Mouse (Mus musculus): ENCODE measurements around the gene Clybl. TPM values are rescaled to one million over a fixed set of nuclear protein-coding genes. Genes with fewer than 3 reads are reported as not detected.

Gene Clybl
- polyA plus RNA-seq, 1 experiment = 66.7 TPM

GRCm38 (mm10) chr14:122222934-122223374 is 41.5 kb downstream of the Clybl start:
- Histone ChIP-seq H3K4me3 (ENCODE audit: insufficient read depth, low read depth, low read length) (no peak overlapping the region), H3K36me3 (ENCODE audit: control insufficient read depth, insufficient read depth, low read length) (no peaks in the 10 kb centered on the region), H3K4me1 (ENCODE audit: control insufficient read depth, insufficient read depth, low read length) (no peaks in the 10 kb centered on the region), H3K27me3 (replicated peaks; ENCODE audit: control insufficient read depth, insufficient read depth, low read length) (no peaks in the 10 kb centered on the region), H3K27ac (ENCODE audit: insufficient read depth, low read depth, low read length) (no peak overlapping the region)
- TF ChIP-seq CTCF (conservative IDR thresholded peaks at IDR 0.05; ENCODE audit: insufficient read depth, insufficient read length, low read depth, low read length) (no peak), POLR2A (IDR thresholded peaks at IDR 0.05; ENCODE audit: low read depth, low read length) (no peak)
- DNase-seq = no peak
- 76% methylated on average over 10 of the region's 10 CpGs for WGBS

GRCm38 (mm10) chr14:122223461-122224102 is 42.1 kb downstream of the Clybl start:
- Histone ChIP-seq H3K4me3 (ENCODE audit: insufficient read depth, low read depth, low read length) (peak overlapping the region; percentile 48; the same call in 1 of the 2 replicates), H3K27ac (ENCODE audit: insufficient read depth, low read depth, low read length) (no peak overlapping the region), H3K4me1 (ENCODE audit: control insufficient read depth, insufficient read depth, low read length) (no peaks in the 10 kb centered on the region), H3K27me3 (replicated peaks; ENCODE audit: control insufficient read depth, insufficient read depth, low read length) (no peaks in the 10 kb centered on the region), H3K36me3 (ENCODE audit: control insufficient read depth, insufficient read depth, low read length) (no peaks in the 10 kb centered on the region)
- TF ChIP-seq CTCF (conservative IDR thresholded peaks at IDR 0.05; ENCODE audit: insufficient read depth, insufficient read length, low read depth, low read length) (peak; percentile 83), POLR2A (IDR thresholded peaks at IDR 0.05; ENCODE audit: low read depth, low read length) (no peak)
- DNase-seq = peak; percentile 82
- 20% methylated on average over 9 of the region's 9 CpGs for WGBS

- WGBS = 71% methylated on average over 6 of the region's 6 CpGs
- no peak for DNase-seq
- Histone ChIP-seq H3K36me3 (ENCODE audit: control insufficient read depth, insufficient read depth, low read length) (no peaks in the 10 kb centered on the region), H3K27me3 (replicated peaks; ENCODE audit: control insufficient read depth, insufficient read depth, low read length) (no peaks in the 10 kb centered on the region), H3K27ac (ENCODE audit: insufficient read depth, low read depth, low read length) (no peak overlapping the region), H3K4me3 (ENCODE audit: insufficient read depth, low read depth, low read length) (no peak overlapping the region), H3K4me1 (ENCODE audit: control insufficient read depth, insufficient read depth, low read length) (no peaks in the 10 kb centered on the region)
- TF ChIP-seq CTCF (conservative IDR thresholded peaks at IDR 0.05; ENCODE audit: insufficient read depth, insufficient read length, low read depth, low read length) = no peak
- TF ChIP-seq POLR2A (IDR thresholded peaks at IDR 0.05; ENCODE audit: low read depth, low read length) = no peak
Observed at GRCm38 (mm10) chr14:122224103-122224494, 42.6 kb downstream of the Clybl start.

- H3K4me3 ChIP-seq (ENCODE audit: insufficient read depth, low read depth, low read length) = no peak overlapping the region
- no peak overlapping the region for H3K27ac ChIP-seq (ENCODE audit: insufficient read depth, low read depth, low read length)
- no peaks in the 10 kb centered on the region for H3K4me1 ChIP-seq (ENCODE audit: control insufficient read depth, insufficient read depth, low read length)
- no peaks in the 10 kb centered on the region for H3K27me3 ChIP-seq (replicated peaks; ENCODE audit: control insufficient read depth, insufficient read depth, low read length)
- TF ChIP-seq CTCF (conservative IDR thresholded peaks at IDR 0.05; ENCODE audit: insufficient read depth, insufficient read length, low read depth, low read length) = no peak
- TF ChIP-seq POLR2A (IDR thresholded peaks at IDR 0.05; ENCODE audit: low read depth, low read length) = no peak
- H3K36me3 ChIP-seq (ENCODE audit: control insufficient read depth, insufficient read depth, low read length) = no peaks in the 10 kb centered on the region
- no peak for DNase-seq
- WGBS = 73% methylated on average over 8 of the region's 8 CpGs
Observed at GRCm38 (mm10) chr14:122224501-122224928, 43.0 kb downstream of the Clybl start.

GRCm38 (mm10) chr14:122225479-122226132 is 44.1 kb downstream of the Clybl start:
- Histone ChIP-seq H3K4me1 (ENCODE audit: control insufficient read depth, insufficient read depth, low read length) (no peaks in the 10 kb centered on the region), H3K4me3 (ENCODE audit: insufficient read depth, low read depth, low read length) (no peak overlapping the region), H3K27me3 (replicated peaks; ENCODE audit: control insufficient read depth, insufficient read depth, low read length) (no peaks in the 10 kb centered on the region), H3K27ac (ENCODE audit: insufficient read depth, low read depth, low read length) (no peak overlapping the region), H3K36me3 (ENCODE audit: control insufficient read depth, insufficient read depth, low read length) (no peaks in the 10 kb centered on the region)
- DNase-seq = no peak
- WGBS = 64% methylated on average over 7 of the region's 7 CpGs
- TF ChIP-seq POLR2A (IDR thresholded peaks at IDR 0.05; ENCODE audit: low read depth, low read length) = no peak
- TF ChIP-seq CTCF (conservative IDR thresholded peaks at IDR 0.05; ENCODE audit: insufficient read depth, insufficient read length, low read depth, low read length) = no peak

GRCm38 (mm10) chr14:122226133-122226515 is 44.6 kb downstream of the Clybl start:
- H3K36me3 ChIP-seq (ENCODE audit: control insufficient read depth, insufficient read depth, low read length) = no peaks in the 10 kb centered on the region
- H3K27me3 ChIP-seq (replicated peaks; ENCODE audit: control insufficient read depth, insufficient read depth, low read length) = no peaks in the 10 kb centered on the region
- no peak overlapping the region for H3K4me3 ChIP-seq (ENCODE audit: insufficient read depth, low read depth, low read length)
- DNase-seq = no peak
- 97% methylated on average over 2 of the region's 2 CpGs for WGBS
- TF ChIP-seq POLR2A (IDR thresholded peaks at IDR 0.05; ENCODE audit: low read depth, low read length) (no peak), CTCF (conservative IDR thresholded peaks at IDR 0.05; ENCODE audit: insufficient read depth, insufficient read length, low read depth, low read length) (no peak)
- H3K27ac ChIP-seq (ENCODE audit: insufficient read depth, low read depth, low read length) = no peak overlapping the region
- no peaks in the 10 kb centered on the region for H3K4me1 ChIP-seq (ENCODE audit: control insufficient read depth, insufficient read depth, low read length)

GRCm38 (mm10) chr14:122226666-122227453 is 45.4 kb downstream of the Clybl start:
- H3K27me3 ChIP-seq (replicated peaks; ENCODE audit: control insufficient read depth, insufficient read depth, low read length) = no peaks in the 10 kb centered on the region
- TF ChIP-seq POLR2A (IDR thresholded peaks at IDR 0.05; ENCODE audit: low read depth, low read length) = no peak
- TF ChIP-seq CTCF (conservative IDR thresholded peaks at IDR 0.05; ENCODE audit: insufficient read depth, insufficient read length, low read depth, low read length) = no peak
- H3K4me1 ChIP-seq (ENCODE audit: control insufficient read depth, insufficient read depth, low read length) = no peaks in the 10 kb centered on the region
- WGBS = 83% methylated on average over 22 of the region's 22 CpGs
- no peak for DNase-seq
- no peaks in the 10 kb centered on the region for H3K36me3 ChIP-seq (ENCODE audit: control insufficient read depth, insufficient read depth, low read length)
- no peak overlapping the region for H3K27ac ChIP-seq (ENCODE audit: insufficient read depth, low read depth, low read length)
- no peak overlapping the region for H3K4me3 ChIP-seq (ENCODE audit: insufficient read depth, low read depth, low read length)
